Mouse (Mus musculus): ENCODE results near the gene Ccdc65.

The Ccdc65 gene

DNA sequence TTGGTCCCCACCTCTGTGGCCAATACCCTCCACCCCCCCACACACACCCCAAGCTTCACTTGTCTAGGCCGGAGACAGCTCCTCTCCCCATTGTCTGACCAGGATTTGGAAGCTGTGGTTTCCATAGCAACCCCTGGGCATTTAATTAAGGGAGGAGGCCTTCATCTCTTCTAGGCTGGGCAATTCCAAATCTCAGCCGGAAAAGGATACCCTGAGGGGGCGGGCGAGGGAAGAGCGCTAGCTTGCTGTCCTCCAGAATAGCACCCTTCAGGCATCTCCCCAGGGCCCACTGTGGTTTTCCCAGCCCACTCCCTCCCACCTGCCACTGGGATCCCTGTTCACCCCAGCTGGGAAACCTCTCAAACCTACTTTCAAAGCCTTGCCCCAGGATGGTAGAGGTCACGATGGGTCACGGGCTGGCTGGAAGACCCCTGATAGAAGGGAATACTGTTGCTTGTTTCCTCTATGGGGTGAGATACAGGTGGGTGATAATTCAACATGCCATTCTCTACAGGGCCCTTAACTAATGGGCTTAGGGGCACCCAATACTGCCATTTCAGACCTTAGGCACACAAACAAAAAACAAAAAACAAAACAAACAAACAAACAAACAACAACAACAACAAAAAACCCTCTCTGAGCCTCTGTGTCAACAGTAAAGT lies 16.4 kb upstream of the Ccdc65 start:
- DNase-seq (ENCODE audit: inconsistent age in 2 of 2, low spot score in 1 of 2): no peak

DNA sequence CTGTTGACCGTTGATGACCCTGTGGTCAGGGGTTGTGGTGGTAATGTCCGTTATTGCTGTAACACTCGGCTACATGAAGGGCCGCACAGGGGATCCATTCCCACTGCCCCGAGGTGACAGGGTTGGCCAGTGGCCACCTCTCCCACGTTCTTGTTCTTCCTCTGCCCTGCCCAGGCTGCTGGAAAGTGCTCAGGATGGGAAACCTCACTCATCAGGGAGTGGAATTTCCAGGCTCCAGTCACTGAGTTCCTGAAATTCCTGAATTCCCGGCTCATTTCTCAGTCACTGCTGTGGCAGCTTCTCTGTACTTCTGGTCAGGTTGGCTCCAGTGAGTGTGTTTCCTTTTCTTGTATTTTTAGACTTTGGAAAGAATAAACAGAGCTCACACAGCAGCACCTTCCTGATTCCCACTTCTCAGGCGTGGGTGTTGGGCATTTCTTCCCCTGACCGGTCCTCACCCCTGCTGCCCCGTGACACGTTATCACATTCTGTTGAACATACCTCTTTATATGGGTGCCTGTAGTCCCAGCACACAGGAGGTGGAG lies 15.8 kb upstream of the Ccdc65 start:
- peak; percentile 37 to 56 for DNase-seq (ENCODE audit: inconsistent age in 2 of 2, low spot score in 1 of 2)

- no peak for DNase-seq (ENCODE audit: inconsistent age in 2 of 2, low spot score in 1 of 2)
Measured at GRCm38 (mm10) chr15:98695726-98696125, 12.3 kb upstream of the Ccdc65 start.

DNA sequence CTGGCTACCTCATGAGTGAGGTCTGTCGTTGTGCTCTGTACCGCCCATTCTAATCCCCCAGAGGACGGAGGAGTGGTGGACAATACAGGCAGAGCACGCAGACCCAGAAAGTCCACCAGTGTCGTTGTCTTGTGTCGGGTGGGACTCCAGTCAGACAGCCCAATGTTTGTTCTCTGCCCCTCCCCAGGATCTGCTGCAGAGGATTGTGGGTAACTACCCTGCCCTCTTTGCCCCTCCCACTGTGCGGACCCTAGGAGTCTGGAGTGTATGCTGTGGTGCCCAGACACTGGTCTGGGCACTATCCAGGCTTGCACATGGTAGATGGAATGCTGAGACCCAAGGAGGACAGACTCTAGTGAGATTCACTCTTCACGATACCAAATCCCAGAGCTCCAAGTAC lies 11.8 kb upstream of the Ccdc65 start:
- DNase-seq (ENCODE audit: inconsistent age in 2 of 2, low spot score in 1 of 2): no peak

DNA sequence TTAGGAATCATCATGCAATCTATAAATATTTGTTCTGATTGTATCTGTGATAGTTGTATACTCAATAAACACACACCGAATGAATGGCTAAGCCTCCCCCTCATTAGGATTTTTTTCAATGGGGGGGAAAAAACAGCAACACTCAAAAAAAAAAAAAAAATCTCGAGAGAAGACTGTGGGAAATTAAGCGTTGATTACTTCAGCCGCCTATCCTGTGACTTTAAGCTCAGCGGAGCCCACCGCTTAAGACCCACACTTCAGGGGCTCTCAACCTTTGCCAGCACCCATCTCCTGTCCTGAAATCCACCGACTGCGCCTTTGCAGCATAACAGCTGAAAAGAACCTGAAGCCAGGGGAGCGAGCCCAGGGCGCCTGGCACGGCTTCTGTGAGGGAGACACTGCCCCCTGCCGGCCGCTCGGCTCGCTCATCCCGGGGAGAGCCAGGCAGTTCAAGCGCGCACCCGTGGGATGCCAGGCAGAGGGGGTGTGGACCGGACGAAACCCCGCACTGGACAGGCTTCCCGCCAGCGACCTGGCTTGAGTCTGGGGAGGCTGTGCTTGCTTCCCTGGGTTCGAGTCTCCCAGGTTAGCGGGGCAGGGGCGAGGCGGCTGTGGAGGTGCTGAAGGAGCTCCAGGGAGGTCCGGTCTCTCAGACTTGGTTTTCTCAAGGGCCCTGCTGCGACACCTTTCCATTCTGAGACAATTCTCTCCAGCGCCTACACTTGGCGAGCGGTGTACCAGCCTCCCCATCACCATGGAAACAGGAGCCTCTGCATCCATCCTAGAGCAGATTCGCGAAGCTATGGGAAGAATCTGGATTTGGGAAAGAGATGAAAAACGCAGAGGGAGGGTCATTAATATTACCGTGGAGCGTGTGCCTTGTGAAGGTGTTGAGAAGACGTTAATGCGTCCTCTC lies 8.6 kb upstream of the Ccdc65 start:
- DNase-seq (ENCODE audit: inconsistent age in 2 of 2, low spot score in 1 of 2): peak; percentile 85 to 94

- no peak for DNase-seq (ENCODE audit: inconsistent age in 2 of 2, low spot score in 1 of 2)
Measured at GRCm38 (mm10) chr15:98704312-98704711, 3.7 kb upstream of the Ccdc65 start.

- DNase-seq (ENCODE audit: inconsistent age in 2 of 2, low spot score in 1 of 2): peak; percentile 52 to 78
Measured at GRCm38 (mm10) chr15:98710442-98710841, 2.4 kb downstream of the Ccdc65 start.

DNA sequence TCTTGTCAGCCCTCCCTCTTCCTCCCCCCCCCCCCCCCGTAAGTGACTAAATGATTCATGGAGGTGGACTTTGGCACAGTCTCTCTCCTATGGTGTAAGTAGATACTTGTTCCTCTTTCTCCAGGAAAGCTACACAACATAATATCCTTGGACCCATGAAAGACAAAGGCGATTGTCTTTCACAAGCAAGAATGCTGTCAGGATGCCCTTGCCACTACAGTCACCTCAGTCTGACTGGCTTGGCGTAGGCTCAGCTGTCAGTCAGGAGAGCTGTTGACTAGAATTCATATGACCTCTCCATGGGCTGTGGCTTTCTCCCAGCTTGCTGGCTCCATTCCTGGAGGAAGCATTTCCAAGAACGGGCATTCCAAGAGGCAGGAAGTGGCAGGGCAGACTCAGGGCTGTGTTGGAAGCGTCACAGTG lies 6.2 kb downstream of the Ccdc65 start:
- no peak for DNase-seq (ENCODE audit: inconsistent age in 2 of 2, low spot score in 1 of 2)

DNA sequence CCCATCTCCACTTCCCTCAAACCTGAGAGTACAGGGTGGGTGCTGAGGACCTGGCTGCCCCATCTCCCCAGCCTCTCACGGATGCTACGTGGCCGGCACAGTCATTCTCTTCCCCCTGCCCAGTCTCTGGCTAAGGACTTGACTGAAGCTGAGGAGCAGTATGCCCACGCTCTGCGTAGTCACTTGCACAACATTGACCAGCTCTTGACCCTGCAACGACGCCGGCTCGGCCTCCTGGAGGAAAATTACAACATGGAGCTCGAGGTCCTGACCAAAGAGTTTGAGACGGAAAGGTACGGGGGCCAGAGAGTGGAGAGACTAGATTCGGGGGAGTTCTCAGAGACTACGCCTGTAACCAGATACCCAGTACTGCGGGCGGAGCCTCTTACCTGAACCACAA lies 9.3 kb downstream of the Ccdc65 start:
- DNase-seq (ENCODE audit: inconsistent age in 2 of 2, low spot score in 1 of 2): no peak

- DNase-seq (ENCODE audit: inconsistent age in 2 of 2, low spot score in 1 of 2): no peak
Measured at GRCm38 (mm10) chr15:98722191-98722590, 14.2 kb downstream of the Ccdc65 start.

DNA sequence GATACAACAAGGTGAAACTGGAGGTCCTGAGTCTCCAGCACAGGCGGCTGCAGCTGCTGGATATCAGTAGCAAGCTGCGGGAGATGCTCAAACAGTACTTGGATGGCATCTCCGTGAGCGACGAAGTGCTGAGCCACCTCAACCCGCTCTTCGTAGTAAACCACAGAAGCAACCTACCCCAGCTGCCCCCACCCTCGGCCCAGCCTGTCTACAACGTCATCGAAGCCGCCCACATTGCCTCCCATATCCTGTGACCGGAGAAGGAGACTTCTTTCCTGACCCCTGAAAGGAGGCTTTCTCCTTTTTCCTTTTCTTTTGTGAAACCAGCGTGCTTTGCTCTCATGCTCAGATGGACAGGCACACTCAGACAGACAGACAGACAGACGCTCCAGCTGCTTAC lies 14.8 kb downstream of the Ccdc65 start:
- no peak for DNase-seq (ENCODE audit: inconsistent age in 2 of 2, low spot score in 1 of 2)

- no peak for DNase-seq (ENCODE audit: inconsistent age in 2 of 2, low spot score in 1 of 2)
Measured at GRCm38 (mm10) chr15:98724441-98724840, 16.4 kb downstream of the Ccdc65 start.

GRCm38 (mm10) chr15:98726079-98726478 lies 18.1 kb downstream of the Ccdc65 start:
- no peak for DNase-seq (ENCODE audit: inconsistent age in 2 of 2, low spot score in 1 of 2)

DNA sequence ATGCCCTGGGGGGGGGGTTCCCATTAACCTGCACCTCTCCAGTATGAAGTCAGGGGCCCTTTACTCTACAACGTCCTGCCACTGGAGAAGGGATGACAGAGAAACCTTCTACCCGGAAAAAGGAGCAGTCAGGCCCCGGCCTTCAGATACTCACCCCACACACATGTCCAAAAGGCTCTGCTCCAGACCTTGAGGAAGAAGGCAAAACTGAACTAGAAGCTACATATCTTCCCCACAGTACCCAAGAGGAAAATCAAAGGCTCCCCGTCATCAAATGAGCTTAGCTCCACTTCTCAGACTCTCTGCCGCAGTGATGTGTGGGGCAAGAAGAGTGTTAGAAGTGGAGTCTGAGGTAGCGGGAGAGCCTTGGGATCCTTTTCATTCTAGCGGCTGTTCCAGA lies 18.7 kb downstream of the Ccdc65 start:
- no peak for DNase-seq (ENCODE audit: inconsistent age in 2 of 2, low spot score in 1 of 2)

DNA sequence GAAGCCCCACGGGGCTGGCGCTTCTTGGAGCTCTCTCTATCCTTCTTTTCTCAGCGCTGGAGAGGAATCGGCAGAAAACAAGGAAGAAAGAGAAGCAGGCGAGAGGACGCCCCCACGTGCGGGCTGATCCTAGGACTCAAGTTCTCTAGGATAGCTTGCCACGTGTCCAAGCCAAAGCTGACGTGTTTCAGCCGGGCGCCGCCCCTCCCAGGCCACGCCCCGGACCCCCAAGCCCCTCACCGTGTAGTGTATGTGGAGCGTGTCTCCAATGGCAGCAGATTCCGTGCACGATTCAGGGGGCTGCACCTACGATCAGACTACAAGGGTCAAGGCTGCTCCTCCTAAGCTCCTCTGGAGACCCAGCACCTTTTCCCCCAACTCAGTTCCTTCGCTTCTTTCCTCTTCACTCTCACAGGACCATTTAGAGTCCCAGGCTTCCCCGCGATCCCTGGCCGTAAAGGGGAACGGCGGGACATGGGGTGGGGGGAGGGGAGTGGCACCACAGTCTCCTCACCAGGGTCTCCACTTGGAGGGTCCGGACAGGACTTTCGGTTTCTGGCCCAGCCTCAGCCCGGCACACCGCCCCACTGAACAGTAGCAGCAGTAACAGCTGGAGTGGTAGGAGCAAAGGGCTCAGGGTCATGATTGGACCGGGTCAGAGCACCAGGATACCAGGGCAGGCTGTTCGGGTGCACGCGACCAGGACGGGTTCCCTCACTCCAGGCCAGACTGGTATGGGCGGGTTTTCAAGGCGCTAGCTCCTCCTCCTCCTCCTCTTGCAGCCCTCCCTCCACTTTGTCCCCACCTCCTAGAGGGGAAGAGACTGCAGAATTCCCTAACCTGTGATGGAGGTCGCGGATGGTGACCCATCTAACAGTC lies 19.7 kb downstream of the Ccdc65 start, which contains the start of gene Fkbp11:
Gene Fkbp11, minus strand, starts transcription at position 756 of the 879 bp plus-strand sequence.
- DNase-seq (ENCODE audit: inconsistent age in 2 of 2, low spot score in 1 of 2): peak; percentile 82 to 90

DNA sequence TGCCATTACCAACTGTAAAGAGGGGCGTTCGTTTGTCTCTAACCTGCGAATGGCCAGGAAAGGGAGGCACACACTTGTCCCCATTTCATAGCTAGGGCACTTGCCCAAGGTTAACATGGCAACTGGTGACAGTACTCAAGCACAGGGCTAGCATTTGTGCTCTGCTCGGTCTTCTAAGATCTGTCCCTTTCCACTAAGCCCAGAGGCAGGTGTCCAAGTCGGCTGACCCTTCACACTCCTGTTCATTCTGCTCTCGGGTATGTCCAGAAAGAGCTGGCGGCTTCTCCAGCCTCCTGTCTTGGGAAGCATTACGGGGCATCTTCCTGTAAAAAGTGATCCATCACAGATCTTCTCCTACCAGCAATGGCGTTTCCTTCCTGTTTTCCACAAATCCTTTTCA lies 20.4 kb downstream of the Ccdc65 start:
- DNase-seq (ENCODE audit: inconsistent age in 2 of 2, low spot score in 1 of 2): peak in 1 of 2 experiments; percentile 34

DNA sequence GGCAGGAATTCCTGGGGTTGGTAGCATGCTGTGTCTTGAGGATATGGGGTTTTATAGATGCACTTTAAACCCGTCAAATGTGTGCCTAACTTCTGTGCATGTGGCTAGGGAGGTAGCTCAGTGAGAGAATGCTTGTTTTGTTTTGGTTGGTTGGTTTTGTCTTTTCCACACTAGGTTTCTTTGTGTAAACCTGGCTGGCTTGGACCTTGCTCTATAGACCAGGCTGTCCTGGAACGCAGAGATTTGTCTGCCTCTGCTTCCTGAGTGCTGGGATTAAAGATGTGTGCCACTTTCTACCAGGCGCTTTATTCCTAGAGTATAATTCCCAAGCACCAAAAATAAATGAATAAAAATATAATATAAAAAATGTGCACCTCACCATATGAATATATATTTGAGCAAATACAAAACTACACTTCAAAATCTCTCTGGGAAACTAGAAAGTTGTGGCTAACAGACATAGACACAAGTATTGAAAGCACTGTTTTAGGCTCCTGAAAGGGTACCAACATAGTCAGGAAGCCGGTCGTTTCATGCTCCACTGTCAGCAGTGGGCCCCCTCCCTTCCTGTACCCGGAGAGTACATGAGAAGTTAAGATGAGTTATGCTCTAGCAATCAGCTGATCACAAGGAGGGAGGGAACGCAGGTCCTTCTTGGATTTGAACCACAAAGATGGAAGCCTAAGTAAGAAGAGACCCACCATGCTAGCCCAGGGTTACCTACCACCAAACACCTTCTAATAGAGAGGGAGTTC lies 22.0 kb downstream of the Ccdc65 start:
- DNase-seq (ENCODE audit: inconsistent age in 2 of 2, low spot score in 1 of 2): no peak

DNA sequence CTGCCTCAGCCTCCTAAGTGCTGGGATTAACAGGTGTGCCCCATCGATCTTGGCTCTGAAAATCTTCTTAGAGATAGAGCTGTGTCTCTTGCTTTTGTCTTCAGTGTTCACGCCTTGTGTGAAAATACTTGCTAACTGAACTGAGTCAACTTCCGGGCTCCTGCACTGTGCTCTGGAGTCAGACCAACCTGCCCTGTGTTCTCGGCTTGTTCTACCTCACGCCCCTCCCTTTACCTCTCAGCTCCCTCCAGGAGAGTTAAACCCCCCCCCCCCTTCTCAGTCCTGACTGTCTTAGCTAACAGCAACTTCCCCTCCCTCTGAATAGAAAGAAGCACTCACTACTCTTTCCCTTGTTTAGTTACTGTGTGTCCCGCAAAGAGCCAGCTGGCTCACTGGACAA lies 22.8 kb downstream of the Ccdc65 start:
- no peak for DNase-seq (ENCODE audit: inconsistent age in 2 of 2, low spot score in 1 of 2)

GRCm38 (mm10) chr15:98732006-98732531 lies 24.1 kb downstream of the Ccdc65 start:
- no peak for DNase-seq (ENCODE audit: inconsistent age in 2 of 2, low spot score in 1 of 2)

DNA sequence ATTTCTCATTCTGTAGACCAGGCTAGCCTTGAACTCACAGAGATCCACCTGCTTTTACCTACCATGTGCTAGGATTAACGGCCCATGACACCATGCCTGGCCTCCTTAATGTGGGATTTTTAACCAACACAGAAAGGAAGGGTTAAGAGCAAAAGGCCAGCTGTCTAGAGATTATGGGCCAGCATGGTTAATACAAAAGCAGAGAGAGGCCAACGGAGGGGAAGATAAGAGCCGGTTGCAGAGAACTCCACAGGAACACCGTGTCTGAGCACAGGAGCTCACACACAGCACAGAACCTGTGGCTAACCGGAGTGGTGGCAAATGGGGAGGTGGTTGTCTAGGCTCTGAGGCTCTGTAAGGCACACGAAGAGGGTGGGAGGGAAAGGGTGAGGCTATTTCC lies 25.4 kb downstream of the Ccdc65 start:
- DNase-seq (ENCODE audit: inconsistent age in 2 of 2, low spot score in 1 of 2): no peak
